Mouse (Mus musculus) bone marrow macrophage, adult 2 months (primary cell): ENCODE results near the gene Rmi2. TPM values are rescaled to one million over a fixed set of nuclear protein-coding genes. Genes with fewer than 3 reads are reported as not detected.

Experiments
- H3K27ac ChIP-seq: 2 replicates; pipeline ENCODE4 v1.5.1; 2012; ENCODE audit warnings: low read depth, low read length; ENCODE audit not compliant: insufficient read depth
- H3K4me1 ChIP-seq: 2 replicates; pipeline ENCODE4 v1.6.1; 2012; ENCODE audit warnings: low read length; ENCODE audit not compliant: control insufficient read depth, insufficient read depth
- H3K4me3 ChIP-seq: 2 replicates; pipeline ENCODE4 v1.5.1; 2012; ENCODE audit warnings: mild to moderate bottlenecking, low read length, moderate library complexity; ENCODE audit not compliant: insufficient read depth
- CTCF ChIP-seq: IDR thresholded peaks from 2 replicates; pipeline ENCODE4 v1.5.1; 2012; ENCODE audit warnings: low read depth, mild to moderate bottlenecking, low read length, moderate library complexity
- POLR2A ChIP-seq: IDR thresholded peaks from 2 replicates; pipeline ENCODE4 v1.6.1; 2012; ENCODE audit warnings: mild to moderate bottlenecking, low read depth, low read length, borderline replicate concordance
- polyA plus RNA-seq: library from polyadenylated mRNA; stranded (reverse); fragments of >200 nt; gene quantifications from 2 replicates; pipeline ENCODE4 v1.2.4, GENCODE M21; 2012; ENCODE audit not compliant: missing spikeins, insufficient read depth, insufficient read length

Rmi2 gene
- polyA plus RNA-seq, 1 experiment = 0.75 TPM

GRCm38 (mm10) chr16:10940661-10941060 is 105.8 kb downstream of the Rmi2 start:
- Histone ChIP-seq H3K4me3 (no peak overlapping the region), H3K27ac (no peak overlapping the region), H3K4me1 (peaks cover 8% of the 10 kb centered on the region)
- no peak for TF ChIP-seq POLR2A
- no peak for TF ChIP-seq CTCF

Other genes starting within 250 kb of the Rmi2 start
- gene Socs1, start 49.5 kb upstream of the Rmi2 start, polyA plus RNA-seq = 0.57 and 0.75 TPM in 2 replicates
- not detected in 2 replicates for gene Tnp2, start 46.4 kb upstream of the Rmi2 start, polyA plus RNA-seq
- not detected in 2 replicates for gene Prm3, start 44.1 kb upstream of the Rmi2 start, polyA plus RNA-seq
- not detected in 2 replicates for gene Prm2, start 38.9 kb upstream of the Rmi2 start, polyA plus RNA-seq
- not detected in 2 replicates for gene Prm1, start 29.2 kb upstream of the Rmi2 start, polyA plus RNA-seq
- not detected in 2 replicates for gene Gm11172, start 22.1 kb upstream of the Rmi2 start, polyA plus RNA-seq
- 0.73 and 1.2 TPM in 2 replicates for gene Snn, start 225.9 kb downstream of the Rmi2 start, polyA plus RNA-seq
- gene Litaf, start 231.1 kb downstream of the Rmi2 start, polyA plus RNA-seq = 218 and 241 TPM in 2 replicates